22 mouse cellular contexts compared by ENCODE assay signal in the genomic region with DNA sequence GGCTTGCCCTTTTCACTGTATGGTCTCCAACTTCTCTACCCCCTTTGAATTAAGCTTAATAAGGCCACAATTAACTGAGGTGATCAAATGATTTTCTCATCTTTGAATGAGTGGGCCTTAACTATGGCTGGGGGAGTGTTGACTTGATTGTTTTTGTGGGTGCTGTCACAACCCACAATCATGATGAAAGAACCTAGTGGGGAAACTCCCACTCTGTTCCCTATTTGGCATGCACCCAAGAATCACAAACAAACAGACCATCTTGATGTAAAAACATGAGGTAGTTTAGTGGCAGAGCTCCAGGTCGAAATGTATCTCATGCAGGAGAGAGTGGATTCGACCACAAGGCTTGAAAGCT.
"Had no signal": no experiment of that assay in that cellular context is flagged by ENCODE, and none has a peak within 500 bp of the region (broad histone marks: within the 10 kb centered on the region; RNA-seq: fewer than 3 reads in every experiment).

No protein-coding gene starts in this region.

- H3K9ac ChIP-seq: limb, embryonic 12.5 days; limb, embryonic 15.5 days; liver, embryonic 14.5 days; liver, postnatal 0 days; lung, embryonic 14.5 days; midbrain, embryonic 15.5 days; neural tube, embryonic 12.5 days; neural tube, embryonic 15.5 days had no signal

- H3K27me3 ChIP-seq: limb, embryonic 12.5 days; limb, embryonic 15.5 days; megakaryocyte, embryonic 14.5 days; midbrain, embryonic 15.5 days; neural tube, embryonic 12.5 days; neural tube, embryonic 15.5 days had no signal

- H3K27ac ChIP-seq: limb, embryonic 12.5 days; limb, embryonic 15.5 days; liver, embryonic 14.5 days; midbrain, embryonic 10.5 days; midbrain, embryonic 15.5 days; neural tube, embryonic 12.5 days; neural tube, embryonic 15.5 days; stomach, postnatal 0 days had no signal

- H3K4me1 ChIP-seq: limb, embryonic 12.5 days; limb, embryonic 15.5 days; megakaryocyte, embryonic 14.5 days; midbrain, embryonic 10.5 days; midbrain, embryonic 15.5 days; neural tube, embryonic 12.5 days; neural tube, embryonic 15.5 days had no signal

- DNase-seq: kidney, postnatal 14 days; kidney, postnatal 4 days; left cerebral cortex, postnatal 4 days; liver, postnatal 0 days; lung, embryonic 14.5 days; right cerebral cortex, adult 18-20 months; right cerebral cortex, postnatal 14 days; right cerebral cortex, postnatal 4 days; thymus, adult 2 months; thymus, postnatal 14 days; thymus, postnatal 4 days had no signal

- H3K4me2 ChIP-seq: limb, embryonic 12.5 days; limb, embryonic 15.5 days; liver, embryonic 11.5 days; lung, embryonic 14.5 days; midbrain, embryonic 15.5 days; neural tube, embryonic 12.5 days; neural tube, embryonic 15.5 days had no signal

- H3K9me3 ChIP-seq: limb, embryonic 12.5 days; limb, embryonic 15.5 days; midbrain, embryonic 15.5 days; neural tube, embryonic 15.5 days had no signal

- H3K36me3 ChIP-seq: limb, embryonic 12.5 days; limb, embryonic 15.5 days; midbrain, embryonic 10.5 days; midbrain, embryonic 15.5 days; neural tube, embryonic 12.5 days; neural tube, embryonic 15.5 days had no signal

- ATAC-seq: liver, postnatal 0 days; lung, postnatal 0 days; midbrain, embryonic 15.5 days had no signal

- H3K4me3 ChIP-seq: limb, embryonic 12.5 days; limb, embryonic 15.5 days; megakaryocyte, embryonic 14.5 days; midbrain, embryonic 10.5 days; midbrain, embryonic 15.5 days; neural tube, embryonic 12.5 days; neural tube, embryonic 15.5 days had no signal
